Mouse (Mus musculus) lung, embryonic 14.5 days (tissue): ENCODE data around the gene Ccdc122. TPM values are rescaled to one million over a fixed set of nuclear protein-coding genes. Genes with fewer than 3 reads are reported as not detected.
"Not testable (repeated sequence)": the region's sequence is repeated elsewhere in the genome, so short reads cannot be mapped to it uniquely, and the experiment has no call there.

Source experiments
- ATAC-seq: fragments of 200-750 bp; cut with Nextera tagmentation; 2 replicates; pipeline ENCODE4 v1.8.0; 2017; ENCODE audit warnings: mild to moderate bottlenecking, moderate TSS enrichment, moderate library complexity; ENCODE audit not compliant: insufficient read depth
- DNase-seq: peaks from one replicate; pipeline ENCODE4 v3.0.0-alpha.2; 2015
- H3K27ac ChIP-seq: fragments of 300-500 bp; sonication (generic); 2 replicates; pipeline ENCODE4 v1.5.1; 2014; ENCODE audit warnings: low read depth, mild to moderate bottlenecking, moderate library complexity
- H3K27me3 ChIP-seq: fragments of 300-500 bp; sonication (generic); 2 replicates; pipeline ENCODE4 v1.6.1; 2014; ENCODE audit warnings: low read length, control low read depth; ENCODE audit not compliant: insufficient read depth
- H3K36me3 ChIP-seq: fragments of 300-500 bp; sonication (generic); 2 replicates; pipeline ENCODE4 v1.6.1; 2014; ENCODE audit warnings: control low read depth; ENCODE audit not compliant: insufficient read depth
- H3K4me1 ChIP-seq: fragments of 300-500 bp; sonication (generic); 2 replicates; pipeline ENCODE4 v1.6.1; 2014; ENCODE audit warnings: antibody characterized with exemption, control low read depth; ENCODE audit not compliant: insufficient read depth
- H3K4me2 ChIP-seq: fragments of 300-500 bp; sonication (generic); 2 replicates; pipeline ENCODE4 v1.6.1; 2014; ENCODE audit warnings: mild to moderate bottlenecking
- H3K4me3 ChIP-seq: fragments of 300-500 bp; sonication (generic); 2 replicates; pipeline ENCODE4 v1.5.1; 2014; ENCODE audit warnings: low read depth, low read length
- H3K9ac ChIP-seq: fragments of 300-500 bp; sonication (generic); 2 replicates; pipeline ENCODE4 v1.6.1; 2014
- H3K9me3 ChIP-seq: fragments of 300-500 bp; sonication (generic); 2 replicates; pipeline ENCODE4 v1.6.1; 2016; ENCODE audit warnings: low read depth, low read length, control low read depth
- CTCF ChIP-seq: IDR thresholded peaks from 2 replicates; pipeline ENCODE4 v1.5.1; 2016; ENCODE audit warnings: antibody characterized with exemption, low read depth
- WGBS: fragments of 180-500 bp; shearing (Covaris S2); extraction: QIAGEN DNeasy Blood & Tissue Kit; methylation state at CpG from one replicate; pipeline ENCODE4 v1.1.7; 2014; 5-methylcytosine and 5-hydroxymethylcytosine counted together
- polyA plus RNA-seq: library from polyadenylated mRNA; unstranded; fragments of >200 nt; fragmentation: Nextera tagmentation; extraction: Ambion mirVana; gene quantifications from 2 replicates; pipeline ENCODE4 v1.2.1, GENCODE M21; 2014

Ccdc122 gene
- polyA plus RNA-seq, 1 experiment from 2014 or later, result 4.9 TPM

GRCm38 (mm10) chr14:77034970-77035369 is 1.6 kb upstream of the Ccdc122 start:
- no peaks in the 10 kb centered on the region; the same call in 1 of the 2 replicates for H3K4me1 ChIP-seq
- H3K4me2 ChIP-seq, result no peak overlapping the region
- no peak for TF ChIP-seq CTCF
- ATAC-seq, result no peak
- H3K4me3 ChIP-seq, result no peak overlapping the region
- no peak for DNase-seq
- H3K27ac ChIP-seq, result no peak overlapping the region
- H3K9ac ChIP-seq, result no peak overlapping the region
- H3K9me3 ChIP-seq, result no peaks in the 10 kb centered on the region
- no peaks in the 10 kb centered on the region for H3K27me3 ChIP-seq
- 0 out of 2 replicates have a peak, but pooled peaks cover 5% of the 10 kb centered on the region for H3K36me3 ChIP-seq
- 74% methylated on average over 8 of the region's 8 CpGs for whole genome bisulfite sequencing

GRCm38 (mm10) chr14:77037330-77037729 is 758 bp downstream of the Ccdc122 start:
- H3K4me1 ChIP-seq, result no peaks in the 10 kb centered on the region; the same call in 1 of the 2 replicates
- peak overlapping the region; percentile 70; the same call in 1 of the 2 replicates for H3K4me3 ChIP-seq
- H3K9me3 ChIP-seq, result no peaks in the 10 kb centered on the region
- ATAC-seq (no peak), DNase-seq (peak; percentile 11)
- WGBS, result 67% methylated on average over 5 of the region's 5 CpGs
- no peaks in the 10 kb centered on the region for H3K27me3 ChIP-seq
- no peaks in the 10 kb centered on the region for H3K36me3 ChIP-seq
- no peak for TF ChIP-seq CTCF
- H3K4me2 ChIP-seq, result peak overlapping the region; percentile 84
- no peak overlapping the region for H3K9ac ChIP-seq
- no peak overlapping the region for H3K27ac ChIP-seq

DNA sequence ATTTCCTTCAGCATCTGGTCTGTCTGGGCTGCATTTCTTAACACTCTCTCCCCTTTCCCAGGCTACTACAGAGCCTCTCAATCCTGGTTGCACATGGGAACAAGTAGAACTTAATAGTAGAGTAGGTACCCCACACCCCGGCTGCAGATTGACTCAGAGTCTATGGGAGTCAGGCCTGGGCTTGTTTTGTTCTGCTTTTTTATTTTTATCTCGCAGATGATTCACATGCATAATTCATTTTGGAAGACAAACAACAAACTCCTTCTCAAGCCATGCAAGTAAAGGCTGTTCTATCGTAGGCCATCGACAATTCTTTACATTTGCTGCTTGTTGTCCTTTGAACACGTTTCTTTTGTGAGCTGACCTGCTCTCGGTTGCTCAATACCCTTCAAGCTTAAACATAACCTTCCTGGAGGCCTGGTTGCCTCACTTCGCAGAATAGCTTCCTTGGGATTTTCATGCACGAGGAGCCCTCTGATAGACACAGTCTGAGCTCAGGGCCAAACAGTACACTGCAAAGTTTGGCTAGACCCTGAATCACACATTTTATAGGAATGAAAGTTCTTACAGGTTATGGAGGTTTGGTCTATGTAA is 1.4 kb downstream of the Ccdc122 start:
- no peak overlapping the region for H3K9ac ChIP-seq
- no peak overlapping the region for H3K27ac ChIP-seq
- no peaks in the 10 kb centered on the region for H3K9me3 ChIP-seq
- ATAC-seq (no peak), DNase-seq (no peak)
- WGBS, result 82% methylated on average over 8 of the region's 8 CpGs
- no peaks in the 10 kb centered on the region; the same call in 1 of the 2 replicates for H3K4me1 ChIP-seq
- H3K4me2 ChIP-seq, result no peak overlapping the region
- H3K4me3 ChIP-seq, result no peak overlapping the region
- no peaks in the 10 kb centered on the region for H3K27me3 ChIP-seq
- no peaks in the 10 kb centered on the region for H3K36me3 ChIP-seq
- TF ChIP-seq CTCF, result no peak

GRCm38 (mm10) chr14:77053288-77053687 is 16.7 kb downstream of the Ccdc122 start:
- H3K4me1 ChIP-seq, result no peaks in the 10 kb centered on the region
- no peaks in the 10 kb centered on the region for H3K27me3 ChIP-seq
- DNase-seq (no peak), ATAC-seq (no peak)
- no peaks in the 10 kb centered on the region for H3K36me3 ChIP-seq
- H3K4me2 ChIP-seq, result no peak overlapping the region
- no peak overlapping the region for H3K27ac ChIP-seq
- H3K4me3 ChIP-seq, result no peak overlapping the region
- no peak overlapping the region for H3K9ac ChIP-seq
- no peaks in the 10 kb centered on the region for H3K9me3 ChIP-seq
- TF ChIP-seq CTCF, result no peak

DNA sequence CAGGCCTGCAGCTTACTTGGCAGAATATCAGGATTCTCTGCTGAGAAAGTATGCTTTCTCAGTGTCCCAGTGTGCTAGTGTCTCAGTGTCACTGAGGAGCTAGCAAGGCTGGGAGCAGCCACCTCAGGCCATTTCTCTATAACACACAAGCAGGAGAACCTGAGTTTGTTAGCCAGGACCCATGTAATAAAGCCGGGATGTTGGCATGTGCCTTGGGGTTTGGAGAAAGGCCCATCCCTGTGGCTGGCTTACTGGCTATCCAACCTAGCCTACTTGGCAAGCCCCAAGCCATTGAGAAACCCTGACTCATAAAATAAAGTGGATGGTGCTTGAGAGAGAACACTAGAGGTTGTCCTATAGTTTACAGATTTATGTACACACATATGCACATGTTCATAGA is 32.8 kb downstream of the Ccdc122 start:
- 85% methylated on average over 1 of the region's 1 CpGs for WGBS
- Histone ChIP-seq H3K27ac (no peak overlapping the region), H3K4me2 (no peak overlapping the region), H3K4me3 (no peak overlapping the region), H3K36me3 (no peaks in the 10 kb centered on the region), H3K4me1 (no peaks in the 10 kb centered on the region), H3K27me3 (no peaks in the 10 kb centered on the region), H3K9me3 (no peaks in the 10 kb centered on the region), H3K9ac (no peak overlapping the region)
- ATAC-seq (no peak), DNase-seq (peak; percentile 38)
- TF ChIP-seq CTCF, result no peak

- 87% methylated on average over 5 of the region's 5 CpGs for WGBS
- no peak overlapping the region for H3K9ac ChIP-seq
- H3K27ac ChIP-seq, result no peak overlapping the region
- H3K36me3 ChIP-seq, result no peaks in the 10 kb centered on the region
- no peak for TF ChIP-seq CTCF
- no peak overlapping the region for H3K4me2 ChIP-seq
- ATAC-seq (no peak), DNase-seq (no peak)
- H3K9me3 ChIP-seq, result no peaks in the 10 kb centered on the region
- H3K27me3 ChIP-seq, result no peaks in the 10 kb centered on the region
- H3K4me1 ChIP-seq, result no peaks in the 10 kb centered on the region
- no peak overlapping the region for H3K4me3 ChIP-seq
Observed at GRCm38 (mm10) chr14:77081248-77081647, 44.7 kb downstream of the Ccdc122 start.

- H3K27me3 ChIP-seq, result no peaks in the 10 kb centered on the region
- H3K27ac ChIP-seq, result no peak overlapping the region
- no peak for ATAC-seq
- H3K4me2 ChIP-seq, result no peak overlapping the region
- peak; percentile 15 for DNase-seq
- 66% methylated on average over 2 of the region's 2 CpGs for WGBS
- TF ChIP-seq CTCF, result no peak
- H3K36me3 ChIP-seq, result no peaks in the 10 kb centered on the region
- no peaks in the 10 kb centered on the region for H3K4me1 ChIP-seq
- H3K9me3 ChIP-seq, result no peaks in the 10 kb centered on the region
- no peak overlapping the region for H3K4me3 ChIP-seq
- no peak overlapping the region for H3K9ac ChIP-seq
Observed at GRCm38 (mm10) chr14:77100285-77100684, 63.7 kb downstream of the Ccdc122 start.

GRCm38 (mm10) chr14:77110622-77111021 is 74.0 kb downstream of the Ccdc122 start:
- H3K36me3 ChIP-seq, H3K4me3 ChIP-seq, H3K27ac ChIP-seq, H3K4me1 ChIP-seq, ATAC-seq, DNase-seq, H3K4me2 ChIP-seq, H3K27me3 ChIP-seq, H3K9ac ChIP-seq, H3K9me3 ChIP-seq: not testable (repeated sequence)
- 73% methylated on average over 5 of the region's 5 CpGs for WGBS
